Mouse (Mus musculus) MEL (cell line): Measurements from ENCODE around the gene Fgfr2.

Source experiments
- CTCF ChIP-seq, 3 experiments: IDR thresholded peaks in 2 of 3; conservative IDR thresholded peaks in 1 of 3; 2 replicates each; pipeline ENCODE4 v1.5.1; 2011 to 2012; ENCODE audit warnings: low read length in 3 of 3, low read depth in 2 of 3, mild to moderate bottlenecking in 2 of 3, improper control_type of control experiment in 1 of 3, inconsistent platforms in 1 of 3, mixed read lengths in 1 of 3, moderate library complexity in 1 of 3; ENCODE audit not compliant: control insufficient read depth in 1 of 3, insufficient read depth in 1 of 3, poor library complexity in 1 of 3, severe bottlenecking in 1 of 3
- EP300 ChIP-seq, 2 experiments: IDR thresholded peaks; 2 replicates each; pipeline ENCODE4 v1.6.1; 2011; ENCODE audit warnings: improper control_type of control experiment in 2 of 2, low read length in 2 of 2, low read depth in 1 of 2, mild to moderate bottlenecking in 1 of 2
- GATA1 ChIP-seq: IDR thresholded peaks from 2 replicates; pipeline ENCODE4 v1.6.1; 2011; ENCODE audit warnings: low read depth, low read length, improper control_type of control experiment
- POLR2A ChIP-seq, 2 experiments: IDR thresholded peaks; 2 replicates each; pipeline ENCODE4 v1.6.1; 2011 to 2012; ENCODE audit warnings: low read length in 2 of 2, mild to moderate bottlenecking in 2 of 2, control low read depth in 1 of 2, improper control_type of control experiment in 1 of 2, low read depth in 1 of 2, moderate library complexity in 1 of 2; ENCODE audit not compliant: control insufficient read depth in 1 of 2, insufficient read depth in 1 of 2, poor library complexity in 1 of 2
- USF1 ChIP-seq: IDR thresholded peaks from 2 replicates; pipeline ENCODE4 v1.6.1; 2014; ENCODE audit warnings: low read depth, mild to moderate bottlenecking, inconsistent platforms, low read length, improper control_type of control experiment, moderate library complexity
- ZC3H11A ChIP-seq: IDR thresholded peaks from 2 replicates; pipeline ENCODE4 v1.6.1; 2012; ENCODE audit warnings: low read depth, mild to moderate bottlenecking, inconsistent platforms, low read length, improper control_type of control experiment

DNA sequence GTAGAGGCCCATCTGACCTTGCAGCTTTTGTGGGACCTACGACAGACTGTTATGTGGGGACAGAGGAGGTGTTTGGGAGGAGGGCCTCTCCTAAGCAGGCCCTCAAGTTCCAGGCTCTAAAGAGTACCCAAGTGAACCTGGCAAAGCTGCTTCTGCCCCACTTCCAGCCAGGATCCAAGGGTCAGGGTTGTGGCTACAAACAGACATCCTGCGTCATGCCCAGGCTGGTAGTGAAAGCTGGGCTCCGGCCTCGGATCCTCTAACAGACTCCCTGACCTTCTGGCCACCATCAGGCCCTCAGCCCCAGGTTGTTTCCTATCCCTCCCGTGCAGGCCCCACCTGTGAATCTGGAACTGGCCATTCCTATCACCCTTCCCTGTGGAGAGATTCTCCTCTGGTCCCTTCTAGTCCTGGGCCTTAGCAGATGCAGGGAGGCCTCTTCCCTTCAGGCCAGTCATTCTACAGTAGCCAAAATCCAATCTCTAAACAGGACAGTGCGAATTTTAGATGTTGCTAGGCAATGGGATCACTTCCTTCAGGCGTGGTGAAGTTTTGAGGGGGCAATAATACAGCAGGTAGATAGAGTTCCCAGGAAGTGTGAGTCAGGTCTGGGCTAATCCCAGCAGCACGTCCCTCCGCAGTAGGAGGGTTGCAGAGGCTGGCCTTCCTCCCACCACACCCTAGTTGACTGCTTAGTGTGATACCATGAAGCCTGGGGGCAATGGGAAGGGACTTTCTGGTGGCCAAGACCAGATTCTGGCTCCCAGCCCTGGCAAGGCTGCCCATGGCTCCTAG lies 419.4 kb downstream of the Fgfr2 start:
- TF ChIP-seq POLR2A (IDR thresholded peaks at IDR 0.05; ENCODE audit: control insufficient read depth in 1 of 2, insufficient read depth in 1 of 2, low read depth in 1 of 2, low read length in 2 of 2, poor library complexity in 1 of 2) (no peak), CTCF (IDR thresholded peaks at IDR 0.05 in 2 of 3, conservative IDR thresholded peaks at IDR 0.05 in 1 of 3; ENCODE audit: control insufficient read depth in 1 of 3, insufficient read depth in 1 of 3, low read depth in 2 of 3, low read length in 3 of 3, poor library complexity in 1 of 3, severe bottlenecking in 1 of 3) (no peak), GATA1 (no peak), ZC3H11A (no peak), EP300 (IDR thresholded peaks at IDR 0.05; ENCODE audit: low read depth in 1 of 2, low read length in 2 of 2) (no peak), USF1 (no peak)
